Mouse (Mus musculus) gonadal fat pad, adult 2 months (tissue): ENCODE data around the gene Cnn1. TPM values are rescaled to one million over a fixed set of nuclear protein-coding genes. Genes with fewer than 3 reads are reported as not detected.

Experiments
- DNase-seq: peaks from one replicate; pipeline ENCODE4 v3.0.0-alpha.2; 2012; ENCODE audit warnings: low read depth
- polyA plus RNA-seq: library from polyadenylated mRNA; depleted of rRNA; stranded (reverse); fragments of >200 nt; gene quantifications from 2 replicates; pipeline ENCODE4 v1.2.3, GENCODE M21; 2012; rRNA removed

Cnn1 gene
- polyA plus RNA-seq: 145 and 181 TPM in 2 replicates

DNA sequence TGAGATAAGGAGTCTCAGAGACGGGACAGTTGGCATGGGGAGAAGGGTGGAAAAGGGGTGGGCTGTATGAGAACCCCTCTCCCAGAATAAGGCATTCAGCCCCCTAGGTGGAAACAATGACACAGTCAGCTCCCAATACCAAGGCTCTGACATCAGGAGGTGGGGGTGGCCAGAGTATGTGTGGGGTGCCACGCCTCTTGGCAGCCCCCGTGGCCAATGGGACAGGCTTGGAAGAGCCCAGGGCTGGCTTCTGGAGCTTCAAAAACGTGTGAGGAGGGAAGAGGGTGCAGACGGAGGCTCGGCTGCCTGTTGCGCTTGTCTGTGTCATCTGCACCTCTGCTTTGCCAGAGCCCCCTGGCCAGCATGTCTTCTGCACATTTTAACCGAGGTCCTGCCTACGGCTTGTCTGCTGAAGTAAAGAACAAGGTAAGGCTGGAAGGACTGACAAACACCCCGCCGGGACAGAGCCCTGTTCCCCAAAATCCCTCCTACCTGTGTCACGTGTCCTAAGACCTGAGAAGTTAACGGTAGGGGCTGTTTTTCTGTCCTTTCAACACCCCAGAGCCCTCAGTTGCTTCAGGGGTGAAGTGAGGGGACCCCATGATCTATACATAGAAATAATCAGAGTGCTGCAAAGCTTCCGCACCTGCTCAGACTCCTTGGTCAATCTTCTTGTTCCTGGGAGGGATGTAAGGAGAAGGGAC is at the start of gene Cnn1:
Cnn1 (plus strand) TSS at position 224 of the 704 bp plus-strand sequence.
- DNase-seq: no peak

DNA sequence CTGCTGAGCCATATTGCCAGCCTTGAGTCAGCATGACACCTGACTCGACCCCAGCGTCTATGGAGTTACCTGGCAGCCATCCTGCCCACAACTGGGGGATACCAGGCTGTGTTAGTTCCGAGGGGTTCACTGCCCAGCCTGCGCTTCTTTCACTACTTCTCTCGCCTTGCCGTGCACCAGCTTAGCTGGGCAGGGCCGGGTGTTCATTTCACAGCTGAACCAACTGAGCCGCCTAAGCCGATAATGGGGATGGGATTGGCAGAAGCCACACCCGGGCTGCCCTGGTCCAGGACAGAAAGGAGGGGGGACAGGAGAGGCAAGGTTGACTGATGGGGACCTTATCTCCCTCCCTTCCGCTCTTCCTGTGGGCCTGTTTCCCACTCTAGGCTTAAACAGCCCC is 49.7 kb upstream of the Cnn1 start:
- no peak for DNase-seq

DNA sequence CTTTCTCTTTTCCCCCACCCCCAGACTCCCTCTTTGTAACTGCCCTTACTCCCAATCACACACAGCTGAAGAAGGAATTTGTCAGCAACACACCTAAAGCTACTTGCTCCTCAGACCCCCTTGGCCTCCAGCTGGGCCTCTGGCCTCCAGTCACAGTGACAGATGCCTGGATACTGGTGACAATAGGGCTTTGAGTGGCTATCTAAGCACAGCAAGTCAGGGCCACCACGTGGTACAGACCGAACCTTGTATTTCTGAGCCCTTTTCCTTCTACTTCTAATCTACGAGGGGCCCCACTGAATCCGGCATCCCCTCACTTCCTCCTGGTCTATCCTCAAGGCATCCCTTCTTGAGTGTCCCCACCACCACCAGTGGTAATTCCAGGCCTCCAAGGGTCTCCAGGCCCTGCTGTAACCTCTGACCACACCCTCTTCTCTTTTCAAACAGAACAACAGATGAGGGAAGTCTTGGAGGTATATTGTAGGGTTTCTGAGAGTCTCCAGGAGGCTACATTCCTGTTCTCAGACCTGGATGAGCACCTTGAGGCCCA is 49.2 kb upstream of the Cnn1 start:
- DNase-seq: no peak

DNA sequence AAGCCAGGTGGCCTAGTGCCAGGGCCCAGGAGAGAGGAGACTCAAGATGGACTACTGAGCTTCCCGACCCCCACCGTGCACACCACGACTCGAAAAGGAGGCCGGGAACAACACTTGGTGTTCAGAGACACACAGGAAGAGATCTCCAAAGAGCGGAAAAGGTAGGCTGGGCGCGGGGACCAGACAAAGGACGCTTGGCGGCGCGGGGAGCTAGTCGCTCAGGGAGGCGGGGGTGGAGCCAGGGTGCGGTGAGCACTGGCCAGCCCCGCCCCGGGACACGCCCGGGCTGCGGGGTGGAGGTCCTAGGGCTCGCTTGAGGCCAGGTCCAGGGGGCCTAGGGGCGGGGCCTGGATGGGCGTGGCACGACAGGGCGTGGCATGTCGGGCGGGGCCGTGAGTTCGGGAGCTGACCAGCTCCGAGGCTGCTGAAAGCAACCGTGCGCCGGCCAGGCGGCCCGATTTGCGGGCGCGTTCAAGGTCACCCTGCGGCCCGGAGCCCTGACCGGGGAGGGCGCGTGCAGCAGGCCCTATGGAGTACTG is 48.6 kb upstream of the Cnn1 start:
- DNase-seq: no peak

DNA sequence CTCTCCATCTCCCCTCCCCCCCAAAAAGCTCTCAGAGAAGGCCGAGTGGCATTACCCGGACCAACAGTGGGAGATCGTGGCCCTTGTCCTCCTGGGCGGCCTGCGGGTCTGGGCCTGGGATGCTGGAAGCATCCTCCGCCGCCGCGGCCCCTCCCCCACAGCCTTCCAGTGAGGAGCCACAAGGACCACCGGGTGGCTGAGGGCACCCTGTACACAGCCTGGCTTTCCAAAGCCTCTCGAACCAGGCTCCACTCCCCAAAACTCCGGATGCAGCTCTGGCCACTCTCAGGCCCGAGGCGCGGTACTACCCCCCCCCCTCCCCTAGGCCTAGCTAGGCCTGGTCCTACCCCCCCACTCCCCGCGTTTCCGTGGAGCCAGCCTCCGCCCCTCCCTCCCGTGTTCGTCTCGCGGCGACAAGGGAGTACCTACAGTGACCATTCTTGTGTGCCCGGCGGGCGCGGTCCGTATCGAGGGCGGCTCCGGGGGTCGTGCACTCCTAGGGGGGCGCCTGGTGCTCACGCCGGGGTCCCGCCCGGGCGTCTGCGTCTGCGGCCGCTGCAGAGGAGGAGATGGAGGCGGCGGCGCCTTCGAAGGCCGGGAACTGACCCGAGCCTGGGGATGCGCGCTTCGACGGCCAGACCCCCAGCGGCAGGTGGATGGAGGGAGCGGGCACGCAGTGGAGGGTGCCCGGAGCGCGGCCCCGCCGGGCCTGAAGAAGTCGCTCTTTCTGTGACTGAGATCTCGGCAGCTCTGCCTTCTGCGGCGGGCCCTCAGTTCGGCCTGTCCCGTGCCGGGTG is 47.7 kb upstream of the Cnn1 start:
- no peak for DNase-seq

DNA sequence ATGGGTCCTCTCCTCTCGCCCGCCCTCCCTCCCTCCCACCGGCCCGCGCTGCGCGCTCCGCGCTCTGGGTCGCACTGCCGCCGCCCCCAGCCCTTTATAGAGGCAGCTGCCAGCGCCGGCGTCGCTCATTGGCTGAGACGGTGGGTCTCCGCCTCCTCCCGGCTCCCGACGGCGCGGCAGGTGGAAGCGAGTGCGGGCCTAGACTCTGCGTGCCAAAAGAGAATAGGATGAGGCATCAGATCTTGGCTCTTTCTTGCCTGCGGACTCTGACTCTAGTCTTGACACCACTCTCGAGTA is 47.1 kb upstream of the Cnn1 start, which contains the start of gene Elavl3:
Elavl3 (minus strand) TSS at position 66 of the 297 bp plus-strand sequence.
- DNase-seq: no peak

DNA sequence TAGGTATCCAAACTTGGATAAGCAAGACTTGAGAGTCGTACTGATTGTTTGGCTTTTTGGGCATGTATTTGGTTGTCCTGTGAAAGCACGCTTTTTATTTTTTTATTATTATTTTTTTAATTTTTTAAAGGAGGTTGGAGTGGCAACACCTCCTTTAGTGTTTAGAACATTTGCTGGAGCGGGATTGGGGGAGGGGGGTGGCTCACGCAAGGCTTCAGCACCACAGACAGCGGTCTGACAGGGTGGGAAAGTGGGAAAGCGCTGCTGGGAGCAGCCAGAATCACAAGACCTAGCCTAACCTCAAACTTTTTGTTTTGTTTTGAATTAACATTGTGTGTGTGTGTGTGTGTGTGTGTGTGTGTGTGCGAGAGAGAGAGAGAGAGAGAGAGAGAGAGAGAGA is 45.4 kb upstream of the Cnn1 start:
- no peak for DNase-seq

DNA sequence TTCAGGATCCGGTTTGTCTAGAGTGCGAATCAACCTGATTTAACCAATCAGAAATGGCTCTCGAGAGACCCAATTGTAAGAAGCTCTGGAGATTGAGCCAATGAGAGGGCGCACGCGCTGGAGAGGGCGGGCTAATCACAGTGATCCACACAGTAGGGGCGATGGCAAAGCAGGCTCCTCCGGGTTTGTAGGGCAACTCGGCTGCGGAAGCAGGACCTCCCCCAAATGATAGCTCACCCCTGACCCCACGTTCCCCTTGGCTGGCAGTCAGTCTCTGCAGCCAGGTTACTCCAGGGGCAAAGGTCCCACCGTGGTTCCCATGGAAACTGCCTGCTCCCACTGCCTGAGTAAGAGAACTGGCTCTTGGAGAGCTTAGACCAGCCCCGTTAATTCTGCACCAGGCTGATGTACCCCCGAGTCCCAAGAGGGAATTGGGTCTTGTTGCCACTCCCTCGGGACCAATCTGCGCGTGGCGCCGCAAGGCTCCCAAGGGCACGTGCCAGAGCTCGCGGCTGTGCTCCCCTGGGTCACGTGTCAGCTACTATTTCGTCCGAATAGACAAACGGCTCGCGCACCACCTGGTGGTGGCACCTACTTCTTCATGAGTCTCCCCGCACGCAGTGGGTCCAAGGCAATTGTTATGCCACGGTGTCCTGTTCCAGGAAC is 44.5 kb upstream of the Cnn1 start:
- no peak for DNase-seq

DNA sequence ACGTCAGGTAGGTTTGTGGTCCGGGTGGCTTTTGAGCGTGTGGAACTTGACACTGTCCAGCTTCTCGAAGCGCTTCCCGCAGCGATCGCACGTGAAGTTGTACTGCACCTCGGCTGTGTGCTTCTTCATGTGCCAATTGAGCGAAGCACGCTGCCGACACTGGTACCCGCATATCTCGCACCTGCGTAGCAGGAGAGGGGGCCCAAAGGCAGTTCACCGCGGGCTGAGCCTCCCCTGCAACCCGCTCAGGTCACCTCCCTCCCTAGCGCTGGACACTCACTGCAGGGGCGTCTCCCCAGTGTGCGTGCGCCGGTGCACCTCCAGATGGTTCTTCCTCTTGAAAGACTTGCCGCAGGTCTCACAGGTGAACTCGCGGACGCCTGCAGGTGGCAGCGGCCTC is 43.3 kb upstream of the Cnn1 start:
- no peak for DNase-seq

DNA sequence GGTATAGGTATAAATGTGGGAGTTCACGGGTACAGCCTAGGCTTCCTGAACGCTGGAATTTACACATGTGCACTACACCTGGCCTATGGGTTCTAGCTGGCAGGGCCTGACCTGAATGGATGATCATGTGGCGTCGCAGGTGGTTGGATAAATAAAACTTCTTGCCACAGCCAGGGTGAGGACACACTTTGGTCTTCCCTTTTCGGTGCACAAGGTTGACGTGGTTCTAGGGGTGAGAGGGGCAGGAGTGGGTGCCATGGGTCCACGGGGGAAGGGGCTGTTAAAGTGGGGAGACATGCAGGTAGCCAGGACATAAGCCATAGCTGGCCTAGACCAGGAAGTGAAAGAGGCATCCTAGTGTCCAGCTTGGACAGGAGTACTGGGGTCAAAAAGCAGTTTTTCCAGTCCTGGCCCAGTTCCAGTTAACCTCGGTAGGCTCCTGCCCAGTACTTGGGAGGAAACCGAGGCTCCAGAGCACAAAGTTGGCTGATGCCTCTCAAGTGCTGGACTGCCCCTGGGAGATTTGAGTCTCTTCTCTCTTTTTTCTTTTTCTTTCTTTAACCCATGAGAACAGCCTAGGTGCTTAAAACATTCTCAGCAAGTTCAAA is 42.6 kb upstream of the Cnn1 start:
- no peak for DNase-seq

DNA sequence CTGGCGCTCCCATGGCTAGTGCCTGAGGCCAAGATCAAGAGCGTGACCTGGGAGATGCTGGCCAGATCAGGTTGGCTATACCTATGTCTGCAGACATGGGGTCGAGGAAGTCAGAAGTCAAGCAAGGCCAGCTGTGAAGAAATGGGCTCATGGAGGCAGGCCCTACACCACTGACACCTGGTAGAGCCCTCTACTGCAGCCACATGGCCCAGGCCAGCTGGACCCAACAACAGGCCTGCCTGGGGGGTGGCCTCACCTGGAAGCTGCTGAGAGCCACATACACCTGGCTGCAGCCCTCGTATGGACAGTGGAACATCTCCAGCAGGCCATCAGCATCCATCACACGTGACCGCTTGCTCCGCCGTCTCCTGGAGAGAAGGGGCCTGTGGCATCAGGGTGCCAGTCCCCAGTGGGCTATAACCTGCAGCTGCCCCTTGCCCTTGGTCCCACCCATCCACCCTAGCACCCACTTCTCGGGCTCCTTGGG is 41.9 kb upstream of the Cnn1 start:
- DNase-seq: no peak

DNA sequence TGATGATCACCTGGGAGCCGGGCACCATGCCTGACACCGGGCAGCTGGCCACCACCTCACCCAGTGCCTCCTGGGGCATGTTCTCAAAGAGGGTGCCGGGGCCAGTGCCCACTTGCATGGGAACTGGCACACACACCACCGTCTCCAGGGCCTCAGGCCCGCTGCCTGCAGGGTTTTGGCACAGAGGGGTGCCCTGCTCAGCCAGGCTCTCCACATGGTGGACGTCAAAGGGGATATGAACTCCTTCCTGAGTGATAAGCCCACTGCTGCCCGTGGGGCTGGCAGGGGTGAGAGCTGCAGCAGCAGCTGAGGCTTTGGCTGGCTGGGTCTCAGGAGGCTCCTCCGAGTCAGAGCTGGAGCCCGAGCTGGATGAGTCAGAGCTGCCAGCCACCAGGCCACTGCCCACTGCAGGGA is 41.0 kb upstream of the Cnn1 start:
- DNase-seq: no peak

DNA sequence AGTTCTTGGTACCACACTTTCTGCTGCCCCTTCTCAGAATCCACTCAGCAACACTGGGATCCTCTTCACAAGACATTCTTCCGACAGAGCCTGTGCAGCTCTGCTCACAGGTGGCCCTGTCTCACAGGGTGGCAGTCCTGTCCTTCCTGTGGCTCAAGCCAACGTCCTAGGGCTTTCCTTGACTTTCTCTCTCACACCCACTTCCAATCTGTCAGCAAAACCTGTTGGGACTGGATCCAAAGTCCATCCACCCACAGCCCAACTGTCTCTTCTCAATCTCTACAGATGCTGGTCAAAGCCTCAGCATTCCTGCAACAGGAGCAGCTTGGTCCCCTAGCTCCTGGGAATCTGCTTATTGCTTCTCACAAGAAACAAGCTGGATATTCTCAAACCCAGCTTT is 37.7 kb upstream of the Cnn1 start:
- no peak for DNase-seq

DNA sequence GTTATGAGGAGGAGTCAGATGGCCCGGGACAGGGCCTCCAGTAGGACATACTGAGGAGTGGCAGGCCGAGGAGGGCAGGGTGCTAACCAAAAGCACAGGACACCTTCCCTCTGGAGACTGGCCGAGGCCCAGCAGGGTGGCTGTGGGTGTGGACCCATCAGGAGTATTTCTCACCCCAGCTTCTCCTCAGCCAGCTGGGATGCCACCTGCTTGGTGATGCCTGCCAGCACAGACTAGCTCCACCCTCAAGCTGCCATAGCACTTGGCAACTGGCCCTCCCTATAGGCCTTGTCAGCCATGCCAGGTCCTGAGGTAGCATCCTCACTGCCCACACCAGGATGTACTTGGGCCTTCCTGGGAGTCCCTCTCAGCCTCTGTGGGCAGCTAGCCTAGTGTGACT is 34.7 kb upstream of the Cnn1 start:
- no peak for DNase-seq

DNA sequence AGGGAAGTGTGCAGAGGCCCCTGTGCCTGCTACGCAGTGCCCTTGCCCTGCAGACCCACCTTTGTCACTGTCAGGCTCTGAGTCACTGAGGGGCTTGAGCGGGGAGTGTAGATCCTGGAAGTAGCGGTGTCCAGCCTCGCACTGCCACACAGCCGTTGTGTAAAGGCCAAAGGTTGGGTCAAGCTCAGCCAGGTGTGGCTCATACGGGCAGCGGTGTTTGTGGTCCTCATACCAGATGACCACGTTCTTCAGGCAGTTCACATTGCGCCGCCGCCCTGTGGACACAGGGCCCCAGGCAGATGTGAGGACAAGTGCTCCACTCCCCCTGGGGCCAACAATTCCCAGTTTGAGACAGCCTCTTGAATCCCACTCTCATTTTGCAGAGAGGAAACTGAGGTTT is 33.4 kb upstream of the Cnn1 start:
- DNase-seq: no peak

DNA sequence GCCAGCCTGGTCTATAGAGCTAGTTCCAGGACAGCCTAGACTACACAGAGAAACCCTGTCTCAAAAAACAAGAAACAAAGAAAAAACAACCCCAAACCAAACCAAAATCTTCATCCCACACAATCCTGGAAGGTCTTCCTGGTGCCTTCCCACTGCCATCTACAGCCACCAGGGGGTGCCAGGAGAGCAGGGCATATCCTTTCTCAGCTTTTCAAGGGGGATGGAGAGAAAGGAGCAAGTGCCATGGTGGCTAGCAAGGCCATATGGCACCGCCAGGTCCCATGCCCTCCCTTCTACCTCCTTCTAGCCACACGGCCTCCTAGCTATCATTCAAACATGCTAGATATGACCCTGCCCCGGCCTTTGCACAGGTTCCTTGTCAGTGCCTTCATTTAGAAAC is 32.6 kb upstream of the Cnn1 start:
- no peak for DNase-seq

DNA sequence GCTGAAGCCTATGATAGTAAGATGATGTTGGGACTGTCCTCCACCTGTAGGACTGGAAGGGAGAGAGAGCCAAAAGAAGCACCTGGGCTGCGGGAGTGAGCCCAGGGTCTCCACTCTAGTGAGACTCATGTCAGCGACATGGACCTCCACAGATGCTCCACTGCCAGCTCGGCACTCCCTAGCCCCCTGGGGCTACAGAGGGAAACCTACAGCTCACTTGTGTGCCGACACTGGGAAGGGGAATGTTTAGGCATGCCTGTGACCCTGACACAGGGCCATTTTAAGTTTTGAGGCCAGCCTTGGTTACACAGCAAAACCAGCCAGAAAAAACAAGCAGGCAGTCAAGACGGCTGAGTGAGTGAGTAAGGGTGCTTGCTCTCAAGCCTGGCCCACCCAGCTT is 31.8 kb upstream of the Cnn1 start:
- DNase-seq: no peak

DNA sequence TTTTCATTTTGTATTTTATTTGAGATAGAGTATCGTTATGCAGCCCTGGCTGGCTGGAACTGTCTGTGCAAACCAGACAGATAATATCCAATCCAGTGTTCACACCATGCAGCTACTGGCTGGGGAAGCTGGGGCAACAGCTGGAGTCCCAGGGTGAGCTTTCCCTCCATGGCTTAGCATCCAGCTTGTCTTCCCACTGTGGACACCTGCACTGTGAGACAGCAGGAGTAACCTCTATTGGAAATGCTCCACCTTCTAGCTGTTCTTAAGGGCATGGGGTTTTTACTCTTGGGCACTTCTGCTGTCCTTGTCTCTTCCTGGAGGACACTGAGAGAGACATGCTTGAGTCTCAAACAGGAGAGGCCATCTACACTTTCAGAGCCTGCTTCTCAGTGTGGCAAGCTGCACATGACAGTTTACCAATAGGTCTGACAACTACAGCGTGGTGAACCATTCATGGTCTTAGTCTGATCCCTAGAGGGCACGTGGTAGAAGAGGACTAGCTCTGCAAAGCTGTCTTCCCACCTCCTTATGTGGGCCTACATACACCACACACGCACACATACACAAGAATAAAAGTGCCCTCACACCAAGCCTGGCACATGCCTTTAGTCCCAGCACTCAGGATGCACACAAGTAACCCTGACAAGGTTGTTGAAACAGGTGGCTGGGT is 29.0 kb upstream of the Cnn1 start:
- no peak for DNase-seq

DNA sequence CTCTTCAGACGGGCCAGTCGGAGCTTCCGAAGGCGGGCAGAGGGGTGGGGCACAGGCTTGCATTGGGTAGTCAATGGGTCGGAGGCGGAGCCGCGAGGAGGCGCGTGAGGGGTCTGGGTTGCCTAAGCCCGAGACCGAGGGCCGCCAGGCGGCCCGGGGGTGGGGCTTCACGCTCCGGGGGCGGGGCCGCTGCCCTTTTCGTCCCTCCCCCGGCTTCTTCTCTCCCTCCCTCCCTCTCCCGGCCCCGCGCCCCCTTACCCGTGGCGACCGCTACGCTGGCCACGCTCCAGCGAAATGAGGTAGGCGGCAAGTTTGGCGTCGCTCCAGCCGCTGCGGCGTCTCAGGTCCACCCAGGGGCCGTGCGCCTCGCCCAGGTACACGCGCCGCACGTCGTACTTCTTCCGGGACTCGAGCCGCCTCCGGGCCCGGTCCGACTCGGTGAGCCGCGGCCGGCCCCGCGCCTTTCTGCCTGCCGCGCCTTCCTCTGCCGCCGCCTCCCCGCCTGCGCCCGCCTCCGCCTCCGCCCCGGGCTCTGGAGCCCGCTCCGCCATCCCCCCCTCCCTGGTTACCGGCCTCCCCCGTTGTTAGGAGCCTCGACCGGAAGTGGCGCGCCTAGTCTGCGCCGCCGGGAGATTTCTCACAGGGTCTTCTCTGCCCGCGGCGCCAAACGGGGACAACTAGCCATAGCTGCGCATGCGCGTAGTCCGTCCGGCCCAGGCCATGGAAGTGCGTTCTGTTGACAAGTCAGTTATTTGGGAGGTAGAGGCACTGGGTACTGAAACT is 28.0 kb upstream of the Cnn1 start, which contains the start of the genes Gm49318 and Zfp653:
Gm49318 (minus strand) TSS at position 469 of the 783 bp plus-strand sequence.
Zfp653 (minus strand) TSS at position 586 of the 783 bp plus-strand sequence.
- DNase-seq: no peak

DNA sequence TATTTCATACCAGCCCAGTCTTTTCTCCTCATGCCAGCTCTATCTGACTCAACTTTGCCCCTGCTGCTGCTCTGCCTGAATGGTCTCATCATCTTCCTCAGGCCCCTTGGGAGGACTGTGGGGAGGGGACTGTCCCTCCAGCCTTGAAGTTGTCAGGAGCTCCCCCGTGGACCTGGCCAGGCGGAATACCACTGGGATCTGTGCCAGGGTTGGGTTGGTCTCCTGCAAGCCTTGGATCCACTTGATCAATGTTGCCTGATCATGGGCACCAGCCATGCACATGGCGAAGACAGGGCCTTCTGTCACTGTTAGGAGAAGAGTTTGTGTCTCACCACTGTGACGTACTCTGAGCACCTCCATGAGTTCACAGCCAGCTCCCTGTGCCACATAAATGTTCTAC is 26.7 kb upstream of the Cnn1 start:
- no peak for DNase-seq
